Mouse (Mus musculus) regulatory T cell (primary cell): Measurements from ENCODE around the gene Zfp341.

ENCODE experiments used
- in situ Hi-C: fragments of 300-600 bp; cut with MboI, MseI; formaldehyde crosslinking; loops from one replicate; pipeline ENCODE4 v1.15.1; 2025; ENCODE audit warnings: high pct_unique_total_duplicates

Zfp341 gene

GRCm38 (mm10) chr2:154633876-154634644 is 21.0 kb downstream of the Zfp341 start:
- in situ Hi-C loops = no loop called here

- in situ Hi-C loops = no loop called here
Measured at GRCm38 (mm10) chr2:154635826-154636225, 22.7 kb downstream of the Zfp341 start.

- in situ Hi-C loops = no loop called here
Measured at GRCm38 (mm10) chr2:154638521-154638920, 25.4 kb downstream of the Zfp341 start.

GRCm38 (mm10) chr2:154639115-154639514 is 26.0 kb downstream of the Zfp341 start:
- in situ Hi-C loops = no loop called here

- in situ Hi-C loops = no loop called here
Measured at GRCm38 (mm10) chr2:154641176-154641575, 28.1 kb downstream of the Zfp341 start.

- in situ Hi-C loops = no loop called here
Measured at GRCm38 (mm10) chr2:154642005-154642459, 28.9 kb downstream of the Zfp341 start.

GRCm38 (mm10) chr2:154642712-154643385 is 29.8 kb downstream of the Zfp341 start:
- in situ Hi-C loops = no loop called here

GRCm38 (mm10) chr2:154646634-154647033 is 33.5 kb downstream of the Zfp341 start:
- in situ Hi-C loops = no loop called here

- in situ Hi-C loops = no loop called here
Measured at GRCm38 (mm10) chr2:154648086-154648485, 35.0 kb downstream of the Zfp341 start.

GRCm38 (mm10) chr2:154650404-154650803 is 37.3 kb downstream of the Zfp341 start:
- in situ Hi-C loops = no loop called here

- in situ Hi-C loops = no loop called here
Measured at GRCm38 (mm10) chr2:154651363-154651762, 38.3 kb downstream of the Zfp341 start, which contains the start of gene Chmp4b. TSS of gene Chmp4b (plus strand) at chr2:154651705.

GRCm38 (mm10) chr2:154654976-154655375 is 41.9 kb downstream of the Zfp341 start:
- in situ Hi-C loops = no loop called here

- in situ Hi-C loops = no loop called here
Measured at GRCm38 (mm10) chr2:154655878-154656414, 42.8 kb downstream of the Zfp341 start.

GRCm38 (mm10) chr2:154656710-154657485 is 43.8 kb downstream of the Zfp341 start:
- in situ Hi-C loops = no loop called here

GRCm38 (mm10) chr2:154657486-154658237 is 44.6 kb downstream of the Zfp341 start:
- in situ Hi-C loops = no loop called here

GRCm38 (mm10) chr2:154659070-154659469 is 46.0 kb downstream of the Zfp341 start:
- in situ Hi-C loops = no loop called here

- in situ Hi-C loops = no loop called here
Measured at GRCm38 (mm10) chr2:154659531-154660074, 46.5 kb downstream of the Zfp341 start.

- in situ Hi-C loops = no loop called here
Measured at GRCm38 (mm10) chr2:154668680-154669079, 55.6 kb downstream of the Zfp341 start.

GRCm38 (mm10) chr2:154670106-154670505 is 57.0 kb downstream of the Zfp341 start:
- in situ Hi-C loops = no loop called here

- in situ Hi-C loops = no loop called here
Measured at GRCm38 (mm10) chr2:154670741-154671140, 57.6 kb downstream of the Zfp341 start.

- in situ Hi-C loops = no loop called here
Measured at GRCm38 (mm10) chr2:154674008-154674407, 60.9 kb downstream of the Zfp341 start.
